Mouse (Mus musculus) C2C12 (cell line): ENCODE measurements around the gene Ndufa6. TPM values are rescaled to one million over a fixed set of nuclear protein-coding genes. Genes with fewer than 3 reads are reported as not detected.

ENCODE experiments used
- H3K27me3 ChIP-seq: one replicate; pipeline ENCODE4 v1.6.1; 2011; ENCODE audit not compliant: control insufficient read depth, insufficient read depth, insufficient read length
- H3K36me3 ChIP-seq: one replicate; pipeline ENCODE4 v1.6.1; 2011; ENCODE audit not compliant: control insufficient read depth, insufficient read depth
- H3K4me3 ChIP-seq: one replicate; pipeline ENCODE4 v1.5.1; 2011; ENCODE audit warnings: mild to moderate bottlenecking, control low read depth; ENCODE audit not compliant: poor library complexity, insufficient read depth, severe bottlenecking
- H3K79me2 ChIP-seq: one replicate; pipeline ENCODE4 v1.6.1; 2011; ENCODE audit not compliant: control insufficient read depth, insufficient read depth
- H3K79me3 ChIP-seq: one replicate; pipeline ENCODE4 v1.6.1; 2011; ENCODE audit warnings: low read depth, control low read depth
- H3ac ChIP-seq: one replicate; pipeline ENCODE3; 2011; ENCODE audit warnings: low read depth; ENCODE audit not compliant: control insufficient read depth, insufficient read length
- CEBPB ChIP-seq: IDR thresholded peaks from one replicate; pipeline ENCODE4 v1.6.1; 2011; ENCODE audit warnings: low read depth, mild to moderate bottlenecking, control low read depth, moderate library complexity
- CTCF ChIP-seq: IDR thresholded peaks from one replicate; pipeline ENCODE4 v1.5.1; 2011; ENCODE audit not compliant: control insufficient read depth, insufficient read depth, insufficient read length
- FOSL1 ChIP-seq: IDR thresholded peaks from one replicate; pipeline ENCODE4 v1.8.0; 2011; ENCODE audit warnings: mild to moderate bottlenecking, low read length; ENCODE audit not compliant: poor library complexity, insufficient read depth, severe bottlenecking
- MAX ChIP-seq: IDR thresholded peaks from one replicate; pipeline ENCODE4 v1.6.1; 2011; ENCODE audit warnings: mild to moderate bottlenecking, control low read depth
- MYOD1 ChIP-seq: IDR thresholded peaks from one replicate; pipeline ENCODE4 v1.6.1; 2011; ENCODE audit warnings: low read depth; ENCODE audit not compliant: control insufficient read depth, insufficient read length
- MYOG ChIP-seq: IDR thresholded peaks from one replicate; pipeline ENCODE4 v1.6.1; 2011; ENCODE audit not compliant: control insufficient read depth, insufficient read length; ENCODE audit errors: extremely low read depth
- USF1 ChIP-seq: IDR thresholded peaks from one replicate; pipeline ENCODE4 v1.6.1; 2011; ENCODE audit warnings: low read depth, mild to moderate bottlenecking, control low read depth, moderate library complexity
- polyA plus RNA-seq: library from polyadenylated mRNA; unstranded; fragments of >200 nt; fragmentation: generic; extraction: Trizol; gene quantifications from one replicate; pipeline ENCODE4 v1.2.1, GENCODE M21; 2012; ENCODE audit warnings: missing spikeins

The Ndufa6 gene
- polyA plus RNA-seq, 1 experiment = 385 TPM

GRCm38 (mm10) chr15:82336629-82337028 lies 17.5 kb downstream of the Ndufa6 start:
- Histone ChIP-seq H3ac (no peak overlapping the region), H3K79me3 (no peaks in the 10 kb centered on the region), H3K27me3 (no peaks in the 10 kb centered on the region), H3K79me2 (peaks cover 10% of the 10 kb centered on the region), H3K36me3 (peaks cover 15% of the 10 kb centered on the region), H3K4me3 (no peak overlapping the region)
- TF ChIP-seq USF1 (no peak), FOSL1 (no peak), MAX (no peak), MYOG (no peak), CEBPB (no peak), CTCF (no peak), MYOD1 (no peak)

- H3K79me3 ChIP-seq = no peaks in the 10 kb centered on the region
- H3K79me2 ChIP-seq = peaks cover 10% of the 10 kb centered on the region
- no peak overlapping the region for H3ac ChIP-seq
- no peaks in the 10 kb centered on the region for H3K27me3 ChIP-seq
- H3K36me3 ChIP-seq = peaks cover 15% of the 10 kb centered on the region
- TF ChIP-seq CTCF (no peak), CEBPB (no peak), MYOG (no peak)
- H3K4me3 ChIP-seq = no peak overlapping the region
Measured at GRCm38 (mm10) chr15:82335194-82335593, 18.9 kb downstream of the Ndufa6 start.

GRCm38 (mm10) chr15:82325382-82325781 lies 28.7 kb downstream of the Ndufa6 start:
- TF ChIP-seq CEBPB (no peak), MAX (no peak), MYOG (no peak), CTCF (no peak), USF1 (no peak), FOSL1 (no peak), MYOD1 (no peak)
- Histone ChIP-seq H3ac (no peak overlapping the region), H3K27me3 (peaks cover 4% of the 10 kb centered on the region), H3K79me3 (no peaks in the 10 kb centered on the region), H3K36me3 (no peaks in the 10 kb centered on the region), H3K79me2 (no peaks in the 10 kb centered on the region), H3K4me3 (no peak overlapping the region)

- H3K79me3 ChIP-seq = no peaks in the 10 kb centered on the region
- peaks cover 8% of the 10 kb centered on the region for H3K27me3 ChIP-seq
- H3K36me3 ChIP-seq = no peaks in the 10 kb centered on the region
- H3ac ChIP-seq = no peak overlapping the region
- no peak overlapping the region for H3K4me3 ChIP-seq
- no peaks in the 10 kb centered on the region for H3K79me2 ChIP-seq
- no peak for TF ChIP-seq FOSL1
- no peak for TF ChIP-seq MYOD1
- TF ChIP-seq USF1 = no peak
- no peak for TF ChIP-seq CEBPB
- no peak for TF ChIP-seq MYOG
- no peak for TF ChIP-seq MAX
- no peak for TF ChIP-seq CTCF
Measured at GRCm38 (mm10) chr15:82322195-82322594, 31.9 kb downstream of the Ndufa6 start.

GRCm38 (mm10) chr15:82319613-82320012 lies 34.5 kb downstream of the Ndufa6 start:
- TF ChIP-seq CTCF (no peak), MAX (no peak), MYOD1 (no peak), FOSL1 (no peak), MYOG (no peak), USF1 (no peak), CEBPB (no peak)
- Histone ChIP-seq H3ac (no peak overlapping the region), H3K36me3 (no peaks in the 10 kb centered on the region), H3K27me3 (peaks cover 18% of the 10 kb centered on the region), H3K79me2 (no peaks in the 10 kb centered on the region), H3K4me3 (no peak overlapping the region), H3K79me3 (no peaks in the 10 kb centered on the region)

- Histone ChIP-seq H3K27me3 (peaks cover 31% of the 10 kb centered on the region), H3K4me3 (no peak overlapping the region), H3K79me3 (no peaks in the 10 kb centered on the region), H3ac (no peak overlapping the region), H3K79me2 (no peaks in the 10 kb centered on the region), H3K36me3 (no peaks in the 10 kb centered on the region)
- TF ChIP-seq FOSL1 (no peak), MYOG (no peak), USF1 (no peak), CEBPB (no peak), CTCF (no peak)
Measured at GRCm38 (mm10) chr15:82317839-82318238, 36.3 kb downstream of the Ndufa6 start.
